Mouse (Mus musculus): Measurements from ENCODE around the gene Cfap97d1.
A peak's percentile ranks its signal among the peaks of the same experiment; 100 is the strongest.
"Not testable (repeated sequence)": the region's sequence is repeated elsewhere in the genome, so short reads cannot be mapped to it uniquely, and the experiment has no call there.

The Cfap97d1 gene

DNA sequence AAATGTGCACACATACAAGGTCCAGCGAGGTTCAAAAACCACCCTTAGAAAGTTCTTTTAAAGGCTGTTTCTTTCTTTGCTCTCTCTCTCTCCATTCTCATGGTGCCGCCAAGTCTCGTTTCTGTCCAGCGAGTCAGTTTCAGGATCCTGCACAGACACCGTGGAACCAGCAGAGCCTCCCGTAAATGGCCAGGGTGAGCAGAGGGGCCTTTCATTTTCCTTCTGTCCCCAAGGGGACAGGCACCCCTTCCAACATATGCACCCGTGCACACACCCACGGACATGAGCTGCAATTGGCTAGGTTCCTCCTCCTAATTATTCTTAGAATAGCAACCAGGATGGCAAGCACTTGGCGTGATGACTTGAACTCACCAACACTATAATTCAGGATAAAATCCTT is 10.6 kb upstream of the Cfap97d1 start:
- DNase-seq (ENCODE audit: low read depth, low spot score), result no peak

GRCm38 (mm10) chr11:101974181-101974580 is 9.9 kb upstream of the Cfap97d1 start:
- no peak for DNase-seq (ENCODE audit: low read depth, low spot score)

DNA sequence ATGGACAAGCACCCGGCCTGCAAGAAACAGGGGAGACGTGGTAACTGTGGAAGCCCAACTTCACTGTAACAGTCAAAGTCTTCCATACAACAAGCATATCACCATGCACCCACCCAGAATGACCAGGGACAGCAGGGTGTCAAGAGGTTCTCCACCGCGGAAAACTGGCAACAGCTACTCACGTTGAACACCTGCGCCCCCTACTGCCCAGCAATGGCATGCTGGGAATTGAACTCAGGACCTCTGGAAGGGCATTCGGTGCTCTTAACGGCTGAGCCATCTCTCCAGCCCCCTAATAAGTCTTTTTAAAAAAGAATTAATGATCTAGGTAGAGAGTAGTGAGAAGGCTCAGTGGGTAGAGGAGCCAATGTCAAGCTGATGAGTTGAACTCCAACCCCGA is 9.2 kb upstream of the Cfap97d1 start:
- DNase-seq (ENCODE audit: low read depth, low spot score), result no peak

DNA sequence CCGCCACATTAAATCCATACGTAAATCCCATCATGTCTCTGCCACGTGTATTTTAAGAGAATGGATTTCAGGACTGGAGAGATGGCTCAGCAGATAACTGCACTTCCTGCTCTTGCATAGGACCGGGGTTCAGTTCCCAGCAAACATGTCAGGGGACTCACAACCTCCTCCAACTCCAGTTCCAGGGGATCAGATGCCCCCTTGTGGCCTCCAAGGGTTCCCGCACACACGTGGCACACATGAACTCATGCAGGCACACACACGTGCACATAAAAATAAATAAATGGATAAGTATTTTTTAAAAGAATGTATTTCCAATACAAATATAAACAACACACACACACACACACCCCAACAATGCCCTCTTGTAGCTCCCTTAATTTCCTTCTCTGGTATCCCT is 7.1 kb upstream of the Cfap97d1 start:
- no peak for DNase-seq (ENCODE audit: low read depth, low spot score)

DNA sequence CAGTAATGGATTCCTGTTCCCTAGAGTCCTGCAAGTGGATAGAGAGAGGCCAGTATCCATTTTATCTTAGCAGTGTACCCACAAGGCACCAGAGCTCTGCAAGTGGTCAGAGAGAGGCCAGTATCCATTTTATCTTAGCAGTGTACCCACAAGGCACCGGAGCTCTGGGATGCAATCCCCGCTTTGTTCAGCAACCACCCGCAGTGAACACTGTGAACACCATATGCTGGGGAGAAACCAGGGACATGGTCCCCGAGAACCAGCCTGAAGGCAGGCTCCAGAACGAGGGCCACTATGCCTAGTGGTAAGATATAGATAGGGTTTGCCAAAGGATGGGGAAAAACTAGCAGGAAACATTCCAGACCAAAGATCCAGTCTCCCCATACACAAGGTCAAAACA is 4.9 kb upstream of the Cfap97d1 start:
- DNase-seq (ENCODE audit: low read depth, low spot score), result no peak

DNA sequence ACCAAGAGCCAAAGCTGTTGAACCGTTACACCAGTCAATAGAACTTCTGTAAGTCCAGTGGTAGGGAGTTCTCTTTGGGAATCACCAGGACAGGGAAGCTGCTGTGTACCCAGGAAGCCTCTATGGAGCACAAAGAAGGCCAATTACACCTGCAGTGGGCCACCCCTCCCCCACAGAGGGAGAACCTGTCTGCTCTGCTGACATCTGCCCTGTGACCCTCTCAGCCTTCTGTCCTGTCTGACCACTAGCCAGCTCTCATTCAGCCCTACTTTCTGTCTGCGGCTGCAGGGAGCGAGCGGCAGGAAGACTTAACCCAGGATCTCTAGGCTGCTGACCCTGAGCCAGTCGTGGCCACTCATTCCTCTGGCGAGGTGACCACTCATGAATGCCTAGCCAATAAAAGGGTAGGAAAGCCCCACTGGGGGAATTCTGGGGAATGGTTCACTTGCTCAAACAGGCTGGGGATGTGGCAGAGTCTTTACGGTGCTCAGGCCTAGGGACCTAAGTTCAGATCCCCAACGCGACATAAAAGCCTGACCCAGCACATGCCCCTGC is 3.4 kb upstream of the Cfap97d1 start:
- DNase-seq (ENCODE audit: low read depth, low spot score), result no peak

GRCm38 (mm10) chr11:101981850-101982249 is 2.2 kb upstream of the Cfap97d1 start:
- no peak for DNase-seq (ENCODE audit: low read depth, low spot score)

GRCm38 (mm10) chr11:101982981-101983411 is 1.1 kb upstream of the Cfap97d1 start:
- no peak for DNase-seq (ENCODE audit: low read depth, low spot score)

GRCm38 (mm10) chr11:101983431-101983921 is 603 bp upstream of the Cfap97d1 start:
- no peak for DNase-seq (ENCODE audit: low read depth, low spot score)

DNA sequence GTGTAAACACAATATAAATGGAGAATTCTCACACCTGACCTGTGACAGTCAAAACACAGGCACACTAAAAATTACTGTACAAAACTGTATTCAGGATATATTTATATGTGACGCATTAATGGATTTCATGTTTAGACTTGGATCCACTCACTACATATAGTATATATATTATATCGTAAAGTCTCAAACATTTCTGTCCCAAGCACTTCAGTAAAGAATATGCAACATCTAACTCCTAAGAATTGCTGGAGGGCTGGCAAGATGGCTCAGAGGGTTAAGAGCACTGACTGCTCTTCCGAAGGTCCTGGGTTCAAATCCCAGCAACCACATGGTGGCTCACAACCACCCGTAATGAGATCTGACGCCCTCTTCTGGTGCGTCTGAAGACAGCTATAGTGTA is 1.4 kb downstream of the Cfap97d1 start:
- not testable (repeated sequence) for DNase-seq (ENCODE audit: low read depth, low spot score)

DNA sequence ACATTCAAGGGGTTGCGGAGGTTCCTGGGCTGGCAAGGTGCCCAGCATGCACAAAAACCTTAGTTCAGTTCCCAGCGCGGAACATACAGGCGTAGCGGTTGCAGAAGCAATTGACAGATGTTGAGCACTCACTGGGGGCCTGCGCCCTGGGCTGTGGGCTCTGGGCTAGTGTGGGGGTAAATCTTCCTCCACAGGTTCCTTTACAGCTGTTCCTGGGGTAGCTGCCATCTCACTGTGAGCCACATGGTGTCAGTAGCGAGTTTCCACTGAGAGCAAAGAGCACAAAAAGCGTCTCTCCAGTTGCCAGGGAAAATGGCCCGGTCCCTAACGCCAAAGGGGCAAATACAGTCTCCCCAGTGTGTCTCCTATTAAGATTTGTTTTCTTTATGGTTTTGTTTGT is 1.9 kb downstream of the Cfap97d1 start:
- peak; percentile 90 for DNase-seq (ENCODE audit: low read depth, low spot score)

DNA sequence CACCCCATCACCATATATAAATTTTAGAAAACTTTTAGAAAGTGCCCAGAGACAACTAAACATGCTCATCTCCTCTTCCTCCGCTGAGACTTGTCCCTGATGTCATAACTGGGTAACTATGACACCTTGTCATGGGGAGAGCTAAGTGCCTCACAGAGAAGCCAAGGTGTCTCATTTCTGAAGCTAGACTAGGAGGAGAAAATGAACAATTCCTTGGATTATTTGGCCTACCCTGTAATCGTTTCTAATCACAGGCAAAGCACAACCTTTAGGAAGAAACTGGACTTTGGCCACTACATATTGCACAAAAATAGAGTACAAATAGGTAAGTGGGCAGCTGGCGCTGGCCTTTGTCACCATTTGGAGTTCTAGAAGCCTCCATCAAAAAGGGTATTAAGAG is 2.8 kb downstream of the Cfap97d1 start, which contains the start of gene Dusp3:
Gene Dusp3, minus strand, starts transcription at position 101 of the 400 bp plus-strand sequence.
- DNase-seq (ENCODE audit: low read depth, low spot score), result no peak

GRCm38 (mm10) chr11:101990244-101990643 is 6.2 kb downstream of the Cfap97d1 start:
- no peak for DNase-seq (ENCODE audit: low read depth, low spot score)

DNA sequence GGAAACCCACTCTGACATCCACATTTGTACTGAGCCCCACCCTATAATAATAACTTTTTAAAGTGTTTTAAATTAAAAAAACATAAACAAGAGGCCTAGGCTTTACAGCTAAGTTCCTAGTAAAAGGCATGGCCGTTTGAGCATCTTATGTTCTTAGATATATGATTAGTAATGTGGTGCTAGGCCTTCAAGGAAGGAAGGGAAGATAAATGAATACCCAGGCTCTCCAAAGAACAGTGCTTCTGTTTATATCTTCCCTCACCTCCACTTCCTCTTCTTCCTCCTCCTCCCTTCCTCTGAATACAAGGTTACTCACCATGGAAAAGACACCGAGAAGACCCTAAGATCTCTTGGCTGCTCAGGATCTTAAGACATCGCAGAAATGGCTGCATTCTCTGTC is 7.7 kb downstream of the Cfap97d1 start:
- DNase-seq (ENCODE audit: low read depth, low spot score), result no peak

DNA sequence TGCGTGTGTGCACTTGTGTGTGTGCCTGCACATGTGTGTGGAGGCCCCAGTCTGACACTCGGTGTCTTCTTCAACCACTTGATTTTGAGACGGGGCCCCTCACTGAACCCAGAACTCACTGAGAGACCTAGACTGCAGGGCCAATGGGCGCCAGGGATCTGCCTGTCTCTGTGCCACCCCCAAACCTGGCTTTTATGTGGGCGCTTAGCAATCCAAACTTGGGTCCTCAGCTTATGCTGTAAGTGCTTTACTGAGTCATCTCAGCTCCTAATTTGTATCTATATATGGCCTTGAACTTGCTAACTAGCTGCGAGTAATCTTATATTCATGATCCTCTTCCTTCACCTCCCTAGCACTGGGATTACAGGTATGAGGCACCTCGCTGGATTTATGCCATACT is 8.3 kb downstream of the Cfap97d1 start:
- DNase-seq (ENCODE audit: low read depth, low spot score), result no peak

- no peak for DNase-seq (ENCODE audit: low read depth, low spot score)
These were observed 10.0 kb downstream of the Cfap97d1 start for GRCm38 (mm10) chr11:101994100-101994499.

- no peak for DNase-seq (ENCODE audit: low read depth, low spot score)
These were observed 11.9 kb downstream of the Cfap97d1 start for GRCm38 (mm10) chr11:101995938-101996337.

- no peak for DNase-seq (ENCODE audit: low read depth, low spot score)
These were observed 14.2 kb downstream of the Cfap97d1 start for GRCm38 (mm10) chr11:101998258-101998657.

DNA sequence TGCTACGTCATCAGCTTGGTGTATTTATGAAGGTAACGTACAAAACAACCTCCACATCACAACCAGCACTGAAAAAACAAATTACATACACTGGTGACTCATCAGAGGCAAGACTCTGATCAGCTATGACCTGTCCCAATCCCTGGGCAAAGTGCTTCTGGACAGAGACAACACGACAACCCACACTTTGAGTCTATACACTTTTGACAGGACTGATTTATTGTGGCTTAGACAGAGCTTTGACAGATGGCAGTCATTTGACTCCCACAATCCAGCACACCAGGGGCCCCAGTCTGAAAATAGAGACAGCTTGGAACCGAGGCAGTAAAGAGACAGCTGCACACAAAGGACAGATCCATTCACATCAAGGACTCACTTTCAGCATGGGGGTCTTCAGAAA is 15.4 kb downstream of the Cfap97d1 start:
- DNase-seq (ENCODE audit: low read depth, low spot score), result no peak

DNA sequence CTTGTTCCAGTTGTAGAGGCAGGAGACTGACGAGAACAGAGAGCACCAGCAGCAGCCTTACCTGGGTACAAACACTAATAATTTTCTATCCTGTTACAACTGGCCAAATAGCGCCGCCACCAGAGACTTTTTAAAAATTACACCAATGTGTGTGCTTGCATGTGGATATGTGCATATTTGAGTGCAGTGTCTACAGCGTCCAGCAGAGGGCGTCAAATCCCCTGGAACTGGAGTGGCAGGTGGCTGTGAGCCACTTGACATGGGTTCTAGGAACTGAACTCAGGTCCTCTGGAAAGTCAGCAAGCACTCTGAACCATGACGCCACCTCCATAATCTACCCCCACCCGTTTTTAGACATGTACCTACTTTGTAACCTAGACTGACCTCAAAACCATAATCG is 20.2 kb downstream of the Cfap97d1 start:
- no peak for DNase-seq (ENCODE audit: low read depth, low spot score)

GRCm38 (mm10) chr11:102006271-102006670 is 22.2 kb downstream of the Cfap97d1 start:
- no peak for DNase-seq (ENCODE audit: low read depth, low spot score)

- no peak for DNase-seq (ENCODE audit: low read depth, low spot score)
These were observed 22.6 kb downstream of the Cfap97d1 start for GRCm38 (mm10) chr11:102006688-102007087.

- DNase-seq (ENCODE audit: low read depth, low spot score), result no peak
These were observed 24.3 kb downstream of the Cfap97d1 start for GRCm38 (mm10) chr11:102008372-102008771.

All from forelimb bud, embryonic 11.5 days (tissue).